Mouse (Mus musculus) embryonic facial prominence, embryonic 11.5 days (tissue): ENCODE data around the gene Arhgdia. TPM values are rescaled to one million over a fixed set of nuclear protein-coding genes. Genes with fewer than 3 reads are reported as not detected.

Source experiments
- ATAC-seq: fragments of 200-750 bp; cut with Nextera tagmentation; replicated peaks from 2 replicates; pipeline ENCODE4 v1.8.0; 2017; ENCODE audit warnings: low read depth; ENCODE audit not compliant: insufficient number of reproducible peaks, low FRiP score, low TSS enrichment
- DNase-seq: peaks from one replicate; pipeline ENCODE4 v3.0.0-alpha.2; 2015; ENCODE audit warnings: low spot score
- H3K27ac ChIP-seq: fragments of 300-500 bp; sonication (generic); replicated peaks from 2 replicates; pipeline ENCODE4 v1.5.1; 2014; ENCODE audit warnings: mild to moderate bottlenecking, low read depth, low read length, control low read depth
- H3K27me3 ChIP-seq: fragments of 300-500 bp; sonication (generic); 2 replicates; pipeline ENCODE4 v1.6.1; 2014; ENCODE audit warnings: mild to moderate bottlenecking, low read length, moderate library complexity, mixed read lengths; ENCODE audit not compliant: control insufficient read depth, insufficient read depth
- H3K36me3 ChIP-seq: fragments of 300-500 bp; sonication (generic); replicated peaks from 2 replicates; pipeline ENCODE4 v1.6.1; 2014; ENCODE audit warnings: low read depth, mild to moderate bottlenecking, low read length, moderate library complexity, mixed read lengths; ENCODE audit not compliant: control insufficient read depth, insufficient read depth
- H3K4me1 ChIP-seq: fragments of 300-500 bp; sonication (generic); 2 replicates; pipeline ENCODE4 v1.6.1; 2014; ENCODE audit warnings: low read length, mixed read lengths; ENCODE audit not compliant: control insufficient read depth, insufficient read depth
- H3K4me2 ChIP-seq: fragments of 300-500 bp; sonication (generic); 2 replicates; pipeline ENCODE4 v1.6.1; 2014; ENCODE audit warnings: low read depth, mild to moderate bottlenecking, control low read depth, low read length, moderate library complexity
- H3K4me3 ChIP-seq: fragments of 300-500 bp; sonication (generic); 2 replicates; pipeline ENCODE4 v1.5.1; 2014; ENCODE audit warnings: low read depth, low read length, control low read depth
- H3K9ac ChIP-seq: fragments of 300-500 bp; sonication (generic); replicated peaks from 2 replicates; pipeline ENCODE4 v1.6.1; 2014; ENCODE audit warnings: mild to moderate bottlenecking, control low read depth, low read length
- H3K9me3 ChIP-seq: fragments of 300-500 bp; sonication (generic); replicated peaks from 2 replicates; pipeline ENCODE4 v1.6.1; 2016; ENCODE audit warnings: mild to moderate bottlenecking, low read length, inconsistent platforms, mixed read lengths; ENCODE audit not compliant: control insufficient read depth
- WGBS: fragments of 180-500 bp; shearing (Covaris S2); extraction: QIAGEN DNeasy Blood & Tissue Kit; methylation state at CpG from one replicate; pipeline ENCODE4 v1.1.7; 2014; 5-methylcytosine and 5-hydroxymethylcytosine counted together
- polyA plus RNA-seq: library from polyadenylated mRNA; unstranded; fragments of >200 nt; fragmentation: Nextera tagmentation; extraction: Ambion mirVana; gene quantifications from 2 replicates; pipeline ENCODE4 v1.2.1, GENCODE M21; 2014

Gene Arhgdia
- polyA plus RNA-seq, 1 experiment from 2014 or later, result 511 TPM

- Histone ChIP-seq H3K36me3 (no peaks in the 10 kb centered on the region), H3K9ac (peak overlapping the region; percentile 96), H3K27ac (peak overlapping the region; percentile 83), H3K4me3 (peak overlapping the region; percentile 98), H3K4me1 (peaks cover 4% of the 10 kb centered on the region), H3K27me3 (no peaks in the 10 kb centered on the region), H3K9me3 (no peaks in the 10 kb centered on the region), H3K4me2 (peak overlapping the region; percentile 87)
- peak; percentile 31; the same call in 1 of the 2 replicates for ATAC-seq
- WGBS, result 72% methylated on average over 11 of the region's 11 CpGs
- no peak for DNase-seq
Observed at GRCm38 (mm10) chr11:120549986-120550809, 31.2 kb downstream of the Arhgdia start.

- H3K4me3 ChIP-seq, result peak within 1 kb of the TSS; percentile 98
- ATAC-seq, result peak; percentile 80
- H3K4me1 ChIP-seq, result peaks cover 4% of the 10 kb centered on the region
- H3K4me2 ChIP-seq, result peak within 1 kb of the TSS; percentile 87
- no peaks in the 10 kb centered on the region; the same call in 1 of the 2 replicates for H3K36me3 ChIP-seq
- DNase-seq, result peak; percentile 92
- peak within 1 kb of the TSS; percentile 83 for H3K27ac ChIP-seq
- no peaks in the 10 kb centered on the region for H3K9me3 ChIP-seq
- H3K9ac ChIP-seq, result peak within 1 kb of the TSS; percentile 96
- under 1% methylated on average over 68 of the region's 87 CpGs for WGBS
- no peaks in the 10 kb centered on the region for H3K27me3 ChIP-seq
Observed at GRCm38 (mm10) chr11:120549168-120549945, 32.1 kb downstream of the Arhgdia start, which contains the start of gene Mcrip1. Gene Mcrip1, minus strand, starts transcription at chr11:120549727.

GRCm38 (mm10) chr11:120548786-120549167 lies 32.6 kb downstream of the Arhgdia start:
- H3K4me1 ChIP-seq, result peaks cover 4% of the 10 kb centered on the region
- peak overlapping the region; percentile 98 for H3K4me3 ChIP-seq
- peak overlapping the region; percentile 87 for H3K4me2 ChIP-seq
- DNase-seq (no peak), ATAC-seq (no peak)
- H3K36me3 ChIP-seq, result no peaks in the 10 kb centered on the region; the same call in 1 of the 2 replicates
- peak overlapping the region; percentile 96 for H3K9ac ChIP-seq
- no peaks in the 10 kb centered on the region for H3K27me3 ChIP-seq
- no peaks in the 10 kb centered on the region for H3K9me3 ChIP-seq
- WGBS, result 32% methylated on average over 7 of the region's 7 CpGs
- peak overlapping the region; percentile 83; the same call in 1 of the 2 replicates for H3K27ac ChIP-seq

- no peak for DNase-seq
- Histone ChIP-seq H3K4me2 (peak overlapping the region; percentile 87), H3K36me3 (no peaks in the 10 kb centered on the region; the same call in none of the 2 replicates), H3K4me3 (peak overlapping the region; percentile 98; the same call in 1 of the 2 replicates), H3K4me1 (peaks cover 4% of the 10 kb centered on the region), H3K9ac (no peak overlapping the region), H3K27me3 (no peaks in the 10 kb centered on the region), H3K27ac (no peak overlapping the region), H3K9me3 (no peaks in the 10 kb centered on the region)
- WGBS, result 85% methylated on average over 3 of the region's 3 CpGs
- ATAC-seq, result no peak
Observed at GRCm38 (mm10) chr11:120548214-120548613, 33.2 kb downstream of the Arhgdia start.

- H3K27ac ChIP-seq, result no peak overlapping the region
- H3K27me3 ChIP-seq, result no peaks in the 10 kb centered on the region
- no peak for DNase-seq
- H3K9ac ChIP-seq, result no peak overlapping the region
- no peak overlapping the region for H3K4me2 ChIP-seq
- H3K4me3 ChIP-seq, result no peak overlapping the region
- no peaks in the 10 kb centered on the region for H3K9me3 ChIP-seq
- WGBS, result 70% methylated on average over 2 of the region's 2 CpGs
- peaks cover 4% of the 10 kb centered on the region for H3K4me1 ChIP-seq
- no peaks in the 10 kb centered on the region; the same call in none of the 2 replicates for H3K36me3 ChIP-seq
- no peak for ATAC-seq
Observed at GRCm38 (mm10) chr11:120547469-120547868, 34.0 kb downstream of the Arhgdia start.

GRCm38 (mm10) chr11:120545964-120546363 lies 35.5 kb downstream of the Arhgdia start:
- no peak overlapping the region for H3K27ac ChIP-seq
- H3K27me3 ChIP-seq, result no peaks in the 10 kb centered on the region
- H3K9me3 ChIP-seq, result no peaks in the 10 kb centered on the region
- H3K36me3 ChIP-seq, result no peaks in the 10 kb centered on the region; the same call in none of the 2 replicates
- no peak overlapping the region for H3K4me2 ChIP-seq
- H3K4me3 ChIP-seq, result no peak overlapping the region
- no peak for DNase-seq
- 91% methylated on average over 3 of the region's 3 CpGs for WGBS
- H3K9ac ChIP-seq, result no peak overlapping the region
- peaks cover 4% of the 10 kb centered on the region for H3K4me1 ChIP-seq
- ATAC-seq, result no peak

- 87% methylated on average over 6 of the region's 6 CpGs for WGBS
- Histone ChIP-seq H3K36me3 (no peaks in the 10 kb centered on the region; the same call in none of the 2 replicates), H3K9me3 (no peaks in the 10 kb centered on the region), H3K27ac (no peak overlapping the region), H3K4me2 (no peak overlapping the region), H3K4me3 (no peak overlapping the region), H3K27me3 (no peaks in the 10 kb centered on the region), H3K9ac (no peak overlapping the region), H3K4me1 (peaks cover 3% of the 10 kb centered on the region; the same call in 1 of the 2 replicates)
- ATAC-seq, result no peak
- DNase-seq, result no peak
Observed at GRCm38 (mm10) chr11:120542376-120542775, 39.0 kb downstream of the Arhgdia start.
